Mouse (Mus musculus) spleen, adult 12 weeks (tissue): ENCODE data around the gene Sik3.
A peak's percentile ranks its signal among the peaks of the same experiment; 100 is the strongest.

Experiments
- DNase-seq: peaks from one replicate; pipeline ENCODE4 v3.0.0; 2022; ENCODE audit warnings: low spot score

Sik3 gene

DNA sequence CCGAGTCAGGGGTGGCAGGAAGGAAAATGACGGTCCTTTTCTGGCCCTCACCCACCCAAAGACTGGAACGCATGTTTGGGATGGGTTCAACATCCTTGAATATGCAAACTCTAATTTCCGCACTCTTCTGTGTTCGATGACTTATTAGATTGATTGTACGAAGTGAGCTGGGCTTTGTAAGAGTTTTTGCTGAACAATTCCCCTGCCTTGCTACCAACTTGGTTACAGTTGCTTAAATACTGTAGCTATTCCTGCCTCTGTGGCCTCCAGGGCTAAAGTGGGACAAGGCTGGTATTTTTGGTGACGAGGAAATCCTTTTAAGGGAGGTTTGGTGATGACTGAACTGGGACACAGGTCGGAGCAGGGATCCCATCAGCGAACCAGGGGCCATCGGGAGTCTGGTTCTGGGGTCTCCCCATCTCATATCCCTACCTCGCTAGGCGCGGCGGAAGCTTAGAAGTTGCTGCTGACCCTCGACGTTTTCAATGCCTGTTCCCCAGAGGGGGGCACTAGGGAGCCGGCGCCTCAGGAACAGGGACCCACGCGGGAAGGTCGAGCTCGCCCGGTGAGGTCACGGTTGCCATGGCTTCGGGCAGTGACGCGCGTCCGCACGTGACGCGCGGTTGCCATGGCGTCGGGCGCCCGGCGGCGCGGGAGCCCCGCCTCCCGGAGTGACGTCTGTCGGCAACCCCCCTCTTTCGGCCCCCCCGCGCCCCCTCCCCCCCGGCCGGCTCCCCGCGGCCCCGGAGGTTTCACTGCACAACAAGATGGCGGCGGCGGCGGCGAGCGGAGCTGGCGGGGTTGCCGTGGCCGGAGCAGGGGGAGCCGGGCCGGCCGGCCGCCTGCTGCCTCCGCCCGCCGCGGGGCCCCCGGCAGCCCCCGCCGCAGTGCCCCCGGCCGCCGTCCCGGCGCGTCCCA lies at the start of gene Sik3, which contains the start of gene Pafah1b2:
Gene Sik3, plus strand, starts transcription at position 730 of the 918 bp plus-strand sequence.
Gene Pafah1b2, minus strand, starts transcription at position 600 of the 918 bp plus-strand sequence.
- DNase-seq = peak; percentile 82

DNA sequence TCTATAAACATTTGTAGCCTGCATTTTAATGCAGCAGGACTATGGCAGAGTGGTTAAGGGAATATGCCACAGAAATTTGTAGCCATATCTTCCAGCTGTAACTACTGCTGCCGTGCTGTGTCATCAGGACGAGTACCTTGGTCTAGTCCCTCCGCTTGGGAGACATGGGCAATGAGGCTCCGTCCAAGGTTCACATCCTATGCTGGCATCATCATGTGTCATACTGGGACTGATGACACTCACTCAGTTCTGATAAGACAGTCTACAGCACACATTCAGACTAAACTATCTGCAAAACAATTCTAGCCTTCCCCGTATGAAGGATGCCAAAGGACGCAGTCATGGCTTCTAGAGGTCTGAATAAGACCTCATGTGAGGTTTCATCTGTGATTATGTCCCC lies 49.0 kb upstream of the Sik3 start:
- DNase-seq = no peak

DNA sequence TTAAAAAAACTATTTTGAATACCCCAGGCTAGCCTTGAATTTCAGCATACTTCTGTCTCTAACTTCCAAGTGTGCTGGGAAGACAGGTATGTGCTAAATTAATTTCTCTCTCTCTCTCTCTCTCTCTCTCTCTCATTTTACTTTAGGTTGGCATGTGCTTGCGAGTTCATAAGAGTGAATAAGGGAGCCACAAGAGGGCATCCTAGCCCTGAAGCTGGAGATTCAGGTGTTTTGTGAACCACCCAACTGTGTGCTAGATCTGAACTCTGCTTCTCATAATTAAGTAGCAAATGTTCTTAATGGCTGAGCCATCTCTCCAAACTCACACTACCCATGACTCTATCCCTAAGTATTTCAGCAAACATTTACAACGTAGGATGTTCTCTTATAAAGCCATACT lies 35.7 kb upstream of the Sik3 start:
- DNase-seq = no peak

DNA sequence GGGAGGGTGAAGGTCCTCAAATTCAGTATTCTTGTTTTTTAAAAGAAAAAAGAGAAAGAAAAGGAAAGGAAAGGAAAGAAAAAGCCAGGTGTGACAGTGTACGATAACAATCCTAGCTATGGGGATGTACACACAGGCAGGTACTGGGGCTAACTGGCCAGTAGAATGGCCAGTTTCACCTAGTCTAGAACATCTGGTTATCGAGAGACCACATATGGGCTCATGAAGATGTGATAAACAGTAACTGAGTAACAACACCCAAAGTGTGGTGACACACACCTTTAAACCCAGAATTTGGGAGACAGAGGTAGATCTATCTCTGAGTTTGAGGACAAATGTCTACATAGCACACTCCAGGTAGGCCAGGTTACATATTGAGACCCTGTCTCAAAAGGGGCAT lies 32.8 kb upstream of the Sik3 start:
- DNase-seq = no peak

DNA sequence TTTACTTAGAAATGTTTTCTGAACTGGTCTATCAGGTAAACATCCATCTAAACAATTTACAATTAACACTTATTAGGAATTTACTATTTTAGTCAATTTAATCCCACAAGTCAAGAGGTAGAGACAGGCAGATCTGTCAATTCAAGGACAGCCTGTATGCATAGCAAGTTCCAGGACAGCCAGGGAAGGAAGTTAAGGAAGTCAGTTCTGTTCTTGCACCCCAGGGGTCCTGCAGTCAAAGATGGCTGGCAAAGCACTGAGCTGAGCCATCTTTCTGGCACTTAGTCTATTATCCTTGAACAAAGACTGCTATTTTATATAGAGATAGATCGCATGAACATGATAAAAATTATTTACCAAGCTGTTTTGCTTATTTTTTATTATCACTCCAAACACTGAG lies 32.0 kb upstream of the Sik3 start:
- DNase-seq = no peak

DNA sequence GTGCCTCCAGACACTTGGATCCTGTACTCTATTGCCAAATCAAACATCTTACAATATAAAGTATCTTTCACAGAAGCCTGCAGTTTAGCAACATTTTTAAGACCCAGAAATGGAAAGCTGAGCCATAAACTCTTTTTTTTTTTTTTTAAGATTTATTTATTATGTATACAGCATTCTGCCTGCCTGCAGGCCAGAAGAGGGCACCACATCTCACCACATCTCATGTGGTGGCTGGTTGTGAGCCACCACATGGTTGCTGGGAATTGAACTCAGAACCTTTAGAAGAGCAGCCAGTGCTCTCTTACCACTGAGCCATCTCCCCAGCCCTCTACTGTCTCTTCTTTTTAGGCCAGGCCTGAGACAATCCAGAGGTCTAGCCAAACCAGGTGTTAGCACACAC lies 31.3 kb upstream of the Sik3 start:
- no peak for DNase-seq

DNA sequence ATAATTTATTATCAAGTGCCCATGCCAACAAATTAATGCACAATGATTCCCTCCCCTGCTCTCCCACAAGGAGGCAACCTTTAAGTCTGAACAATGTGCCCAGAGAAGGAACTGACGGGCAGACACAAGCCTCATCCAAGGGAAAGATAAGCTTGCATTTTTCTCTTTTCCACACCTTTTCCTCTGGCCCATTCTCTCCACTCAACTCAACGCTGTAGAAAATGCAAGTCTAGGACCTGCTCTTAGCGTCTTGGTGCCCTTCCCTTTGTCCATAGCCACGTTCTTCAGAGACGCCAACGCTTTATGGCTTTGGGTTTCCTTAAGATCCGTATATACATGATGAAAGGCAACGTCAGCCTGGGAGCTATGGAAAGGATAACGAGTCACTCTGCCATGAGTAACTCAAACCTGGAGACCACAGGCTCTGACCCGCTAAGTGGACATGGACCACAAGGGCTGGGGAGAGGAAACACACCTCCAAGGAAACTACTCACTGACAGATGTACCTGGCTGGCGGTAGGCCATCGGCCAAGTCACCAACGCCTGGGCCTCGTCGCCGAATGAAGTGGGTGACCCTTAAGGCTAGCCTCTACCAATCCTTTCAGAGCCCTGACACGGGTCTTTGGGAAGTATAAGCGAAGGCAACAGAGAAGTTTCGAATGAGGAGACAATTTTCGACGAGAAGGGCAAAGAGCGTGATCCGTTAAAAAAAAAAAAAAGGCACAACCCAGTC lies 28.8 kb upstream of the Sik3 start:
- DNase-seq = peak; percentile 6

DNA sequence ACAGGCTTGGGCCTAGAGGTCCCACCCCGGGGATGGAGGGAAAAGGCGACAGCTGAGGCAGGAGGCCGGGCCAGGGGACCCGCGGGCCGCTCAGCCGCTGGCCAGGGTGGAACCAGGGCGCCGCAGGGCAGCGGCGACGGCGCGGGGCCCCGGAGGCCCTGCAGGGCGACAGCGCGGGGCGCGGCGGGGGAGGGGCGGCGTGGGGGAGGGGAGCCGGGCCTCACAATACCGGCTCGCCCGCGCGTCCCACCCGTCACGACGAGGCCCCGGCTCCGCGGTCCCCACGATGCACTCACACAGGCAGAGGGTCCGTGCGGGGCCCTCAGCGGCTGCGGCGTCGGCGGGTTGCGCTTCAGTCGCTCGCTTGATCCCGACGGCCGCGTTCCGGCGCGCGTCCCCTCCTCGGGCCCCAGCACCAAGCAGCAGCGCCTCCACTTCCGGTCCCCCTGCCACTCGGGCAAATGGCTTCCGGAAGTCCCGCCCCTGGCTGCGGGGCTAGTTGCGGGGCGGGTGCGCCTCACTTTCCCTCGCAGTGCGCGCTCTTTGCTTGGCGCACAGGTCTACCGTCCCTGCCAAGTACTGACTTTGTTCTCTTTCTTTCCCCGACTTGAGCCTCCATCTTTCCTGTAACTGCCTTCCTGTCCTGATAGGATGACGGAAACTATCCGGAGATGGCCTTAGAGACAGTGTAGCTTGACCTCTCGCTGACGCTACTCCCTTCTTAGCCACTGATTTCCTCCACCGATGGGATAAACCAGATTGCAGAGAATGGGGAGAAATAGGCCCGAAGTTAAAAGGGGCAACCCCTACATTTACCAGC lies 28.0 kb upstream of the Sik3 start:
- peak; percentile 78 for DNase-seq

DNA sequence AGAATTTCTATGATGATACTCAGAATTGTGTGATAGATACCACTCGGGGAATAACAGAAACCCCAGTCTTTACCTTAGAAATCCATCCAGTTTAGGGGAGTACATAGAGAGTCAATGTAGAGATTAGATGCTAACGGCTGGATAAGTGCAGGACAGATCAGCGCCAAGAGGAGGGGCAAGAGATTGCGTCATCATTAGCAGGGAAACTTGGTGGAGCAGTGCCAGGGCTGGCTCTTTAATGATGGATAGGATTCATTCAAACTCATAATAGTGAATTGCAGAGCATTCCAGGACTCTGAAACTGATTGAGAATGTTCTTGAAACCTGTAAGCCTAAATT lies 27.4 kb upstream of the Sik3 start:
- DNase-seq = no peak

DNA sequence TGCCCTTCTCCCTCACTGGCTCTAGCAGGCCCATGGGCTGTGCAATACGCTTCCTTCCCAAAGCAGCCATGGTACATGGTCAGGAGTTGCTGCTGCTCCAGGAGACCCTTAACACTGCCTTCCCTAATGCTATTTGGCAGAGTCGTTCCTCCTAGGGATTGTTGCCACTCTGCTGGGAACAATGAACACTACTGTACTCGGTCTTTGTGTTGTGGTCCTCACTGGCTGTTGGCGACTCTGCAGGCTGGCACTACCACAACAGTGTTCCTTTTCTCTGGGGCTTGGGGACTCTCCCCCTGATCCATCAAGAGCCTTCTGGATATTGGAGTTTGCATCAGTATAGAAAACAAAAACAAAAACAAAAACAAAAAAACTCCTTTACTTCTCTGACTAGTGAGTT lies 13.6 kb upstream of the Sik3 start:
- DNase-seq = no peak

DNA sequence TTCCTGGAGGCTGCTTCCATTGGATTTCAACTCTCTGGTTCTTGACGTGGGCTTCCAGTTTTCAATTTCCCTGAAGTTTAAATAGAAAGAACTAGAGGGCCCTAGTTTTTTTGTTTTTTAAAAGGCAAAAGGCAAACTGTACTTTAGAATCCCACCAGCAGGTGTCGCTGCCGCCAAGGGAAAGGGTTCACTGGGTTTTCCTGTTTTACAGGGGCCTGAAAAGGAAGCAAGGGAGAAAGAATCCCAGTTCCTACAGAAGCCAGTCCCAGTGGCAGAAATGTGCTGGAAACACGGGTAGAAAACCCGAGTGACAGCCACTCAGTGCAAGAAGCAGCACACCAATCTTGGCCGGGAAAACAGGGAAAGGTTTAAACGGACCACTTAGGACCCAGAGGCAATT lies 8.9 kb upstream of the Sik3 start:
- peak; percentile 36 for DNase-seq

DNA sequence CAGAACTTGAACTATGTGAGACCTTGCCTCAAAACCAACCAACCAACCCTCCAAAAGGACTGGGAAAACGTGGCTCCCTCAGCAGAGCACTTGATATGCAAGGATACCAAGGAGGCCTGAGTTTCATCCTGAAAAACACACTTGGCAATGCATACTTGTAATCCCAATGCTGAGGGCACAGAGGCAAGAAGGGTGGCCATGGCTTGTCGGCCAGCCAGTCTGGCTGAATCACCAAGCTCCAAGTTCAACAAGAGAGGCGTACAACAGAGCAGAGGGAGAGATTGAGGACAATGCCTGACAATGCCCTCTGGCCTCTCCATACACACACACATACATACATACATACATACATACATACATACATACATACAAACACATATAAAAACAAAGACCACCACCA lies 8.1 kb upstream of the Sik3 start:
- DNase-seq = no peak

DNA sequence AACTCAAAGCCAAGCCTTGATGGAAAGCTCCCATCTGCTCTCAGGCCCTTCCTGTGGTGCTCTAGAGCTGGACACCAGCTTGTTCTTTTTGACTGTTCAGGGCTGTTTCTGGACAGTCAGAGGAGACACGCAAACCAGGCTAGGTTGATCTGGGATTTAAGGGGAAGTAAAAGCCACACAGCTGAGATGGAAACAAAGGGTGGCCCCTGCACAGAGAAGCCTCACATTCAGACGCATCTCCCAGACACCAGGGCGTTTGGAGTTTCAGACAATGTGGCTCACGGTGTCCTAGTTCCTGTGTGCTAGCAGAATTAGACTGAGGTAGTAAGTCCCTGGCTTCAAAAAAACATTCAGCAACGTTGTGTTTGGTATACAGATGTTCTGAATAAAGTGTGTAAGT lies 6.4 kb upstream of the Sik3 start:
- DNase-seq = no peak

DNA sequence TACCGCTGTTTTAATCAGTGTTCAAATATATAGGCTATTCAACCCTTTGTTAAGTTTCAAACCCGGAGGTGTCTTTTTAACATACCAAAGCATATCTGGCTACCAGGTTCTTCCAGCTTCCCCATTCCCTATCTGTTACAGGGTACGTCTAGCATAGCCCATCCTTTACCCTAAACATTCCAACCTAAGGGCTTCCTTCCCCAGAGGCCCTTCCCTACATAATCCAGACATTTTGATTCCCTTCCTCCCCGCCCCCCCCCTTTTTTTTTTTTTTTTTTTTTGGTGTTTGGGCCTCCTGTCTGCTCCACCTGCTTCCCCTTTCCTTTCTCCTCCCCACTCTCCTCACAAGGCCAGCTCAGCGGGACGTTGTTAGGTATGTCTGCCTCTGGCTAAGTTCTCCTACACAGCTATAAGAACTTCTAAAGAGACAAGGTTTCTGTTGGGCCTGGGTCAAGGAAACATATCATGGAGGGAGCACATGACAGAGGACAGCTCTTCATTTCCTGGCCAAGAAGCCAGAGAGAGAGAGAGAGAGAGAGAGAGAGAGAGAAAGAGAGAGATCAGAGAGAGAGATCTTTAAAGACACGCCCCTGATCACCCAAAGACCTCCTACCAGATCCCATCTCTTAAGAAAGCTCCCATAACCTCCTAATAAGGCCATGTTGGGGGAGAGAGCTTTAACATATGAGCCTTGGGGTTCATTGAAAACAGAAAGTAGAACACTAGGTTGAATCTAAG lies 3.5 kb upstream of the Sik3 start:
- DNase-seq = no peak

DNA sequence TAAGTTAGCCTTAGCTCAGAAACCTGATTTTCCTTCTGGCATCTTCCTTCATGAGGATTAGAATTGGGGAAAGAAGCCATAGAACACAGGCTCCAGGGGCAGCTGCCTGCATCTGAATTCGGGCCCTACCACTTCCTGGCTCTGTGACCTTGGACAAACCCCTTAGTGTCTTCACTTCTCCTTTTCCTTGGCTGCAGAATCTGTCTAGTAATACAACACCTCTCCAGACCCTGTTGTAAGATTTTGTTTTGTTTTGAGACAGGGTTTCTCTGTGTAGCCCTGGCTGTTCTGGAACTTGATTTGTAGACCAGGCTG lies 3.0 kb upstream of the Sik3 start:
- DNase-seq = no peak

DNA sequence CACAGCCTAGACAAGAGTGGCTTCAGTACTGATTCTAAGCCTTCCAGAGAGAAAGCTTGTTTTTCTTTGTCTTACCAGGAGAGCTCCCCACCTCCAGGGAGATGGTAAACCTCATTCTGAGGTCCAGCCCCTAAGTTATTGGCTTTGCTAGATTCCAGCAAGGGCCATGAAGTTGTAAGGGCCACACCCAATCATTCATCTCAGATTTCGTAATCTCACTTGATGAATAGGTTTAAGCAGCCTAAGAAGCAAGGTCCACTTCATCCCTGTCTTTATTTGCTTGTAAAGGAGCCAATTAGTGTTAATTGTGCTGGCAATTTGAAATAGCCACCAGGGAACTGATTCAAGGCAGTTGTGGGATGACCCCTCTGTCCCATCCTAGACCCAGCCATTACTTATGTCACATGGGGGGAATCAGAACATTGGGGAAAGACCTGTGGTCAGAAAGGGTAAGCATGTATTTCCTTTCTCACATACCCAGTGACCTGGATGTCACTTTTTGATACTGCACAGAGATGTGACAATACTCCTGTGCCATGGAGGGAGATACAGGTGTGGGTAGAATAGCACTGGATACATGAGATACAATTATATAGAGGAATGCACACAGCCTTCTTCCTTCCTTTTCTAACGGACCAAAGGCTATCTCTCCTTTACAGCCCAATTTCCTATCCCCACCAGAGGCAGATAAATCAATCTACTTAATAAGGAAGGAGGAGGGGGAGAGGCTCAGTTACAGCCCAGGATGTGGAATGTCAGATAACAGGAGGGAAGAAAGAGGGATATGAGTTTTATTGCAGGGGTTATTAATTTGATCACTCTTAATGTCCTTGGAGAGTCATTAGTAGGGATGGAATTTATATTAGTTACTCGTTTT lies 1.3 kb upstream of the Sik3 start:
- no peak for DNase-seq

DNA sequence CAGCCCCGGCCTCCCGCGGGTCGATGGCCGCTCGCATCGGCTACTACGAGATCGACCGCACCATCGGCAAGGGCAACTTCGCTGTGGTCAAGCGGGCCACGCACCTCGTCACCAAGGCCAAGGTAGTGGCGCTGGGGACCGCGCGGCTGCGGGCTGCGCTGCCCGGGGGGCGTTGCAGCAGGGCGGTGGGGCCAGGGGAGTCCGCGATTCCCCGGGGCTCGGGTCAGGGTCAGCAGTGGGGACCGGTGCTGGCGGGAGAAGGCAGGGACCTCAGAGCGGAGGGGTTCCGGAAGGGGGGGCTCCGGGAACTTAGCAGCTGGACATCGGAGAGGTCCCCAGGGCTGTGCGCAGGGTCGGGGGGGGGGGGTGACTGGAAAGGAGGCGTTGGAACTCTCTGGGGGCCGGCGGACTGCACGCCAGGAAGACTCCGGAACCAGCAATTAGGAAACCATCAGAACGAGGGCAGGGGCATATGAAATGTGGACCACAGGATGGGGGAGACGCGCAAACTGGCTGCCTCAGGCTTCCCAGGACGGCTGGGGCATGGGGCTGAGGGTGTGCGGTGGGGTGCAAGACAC lies 478 bp downstream of the Sik3 start:
- no peak for DNase-seq

DNA sequence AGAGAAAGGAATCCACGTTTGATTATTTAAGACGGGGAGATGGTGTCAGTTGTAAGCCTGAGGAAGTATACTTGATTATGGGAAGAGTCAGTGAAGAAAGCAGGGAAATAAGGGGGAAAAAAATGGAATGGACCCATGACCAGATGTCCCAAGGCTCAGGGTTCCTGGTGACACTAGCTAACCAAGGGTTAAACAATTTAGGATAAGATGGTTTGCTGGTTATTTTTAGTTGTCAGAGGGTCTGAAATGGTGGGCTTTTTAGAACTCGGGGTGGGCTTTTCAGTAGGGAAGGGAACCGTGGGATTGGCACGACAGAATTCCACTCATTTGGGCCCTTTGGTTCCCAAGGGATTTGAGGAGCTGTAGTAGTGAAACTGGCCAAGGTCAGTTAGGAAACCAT lies 996 bp downstream of the Sik3 start:
- no peak for DNase-seq

DNA sequence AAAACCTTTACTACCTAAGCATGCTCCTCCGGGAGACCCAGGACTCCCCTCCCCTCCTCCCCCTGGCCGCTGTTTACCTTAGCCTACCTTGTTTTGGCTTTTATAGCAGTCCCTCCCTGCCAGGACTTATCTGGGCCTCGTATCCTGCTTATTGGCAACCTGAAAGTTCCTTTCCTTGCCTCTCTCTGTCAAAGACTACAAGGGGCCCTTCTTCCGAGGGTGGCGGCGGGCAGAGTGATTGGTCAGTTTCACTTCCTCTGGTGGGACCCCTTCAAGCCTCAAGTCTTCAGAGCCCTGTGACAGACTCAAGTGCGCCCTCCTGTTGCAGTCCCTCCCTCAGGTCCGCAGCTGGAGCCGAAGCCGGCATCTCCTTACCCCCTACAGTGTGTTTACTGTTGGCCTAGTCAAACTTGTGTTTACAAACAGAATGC lies 1.6 kb downstream of the Sik3 start:
- no peak for DNase-seq

DNA sequence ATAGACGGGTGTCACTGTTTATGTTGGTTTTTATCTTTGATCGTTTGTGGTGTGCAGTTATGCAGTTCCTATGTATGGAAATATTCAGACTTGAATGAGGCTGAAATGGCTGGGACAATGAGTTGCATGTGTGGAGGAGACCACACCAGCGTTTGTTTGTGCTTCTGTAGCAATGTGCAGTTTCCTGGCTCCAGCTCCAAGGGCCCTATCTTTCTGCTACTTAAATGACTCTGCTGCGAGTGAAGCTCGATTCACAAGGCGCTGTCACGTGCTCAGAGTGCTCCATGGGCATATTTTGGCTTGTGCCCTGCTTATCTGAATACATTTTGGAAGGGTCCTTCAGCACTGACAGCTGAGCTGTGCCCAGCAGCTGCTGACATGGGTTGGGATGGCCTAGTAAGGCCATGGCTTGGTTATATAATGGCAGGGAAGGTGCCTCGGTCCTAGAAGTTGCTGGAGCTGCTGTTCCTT lies 2.5 kb downstream of the Sik3 start:
- DNase-seq = no peak

DNA sequence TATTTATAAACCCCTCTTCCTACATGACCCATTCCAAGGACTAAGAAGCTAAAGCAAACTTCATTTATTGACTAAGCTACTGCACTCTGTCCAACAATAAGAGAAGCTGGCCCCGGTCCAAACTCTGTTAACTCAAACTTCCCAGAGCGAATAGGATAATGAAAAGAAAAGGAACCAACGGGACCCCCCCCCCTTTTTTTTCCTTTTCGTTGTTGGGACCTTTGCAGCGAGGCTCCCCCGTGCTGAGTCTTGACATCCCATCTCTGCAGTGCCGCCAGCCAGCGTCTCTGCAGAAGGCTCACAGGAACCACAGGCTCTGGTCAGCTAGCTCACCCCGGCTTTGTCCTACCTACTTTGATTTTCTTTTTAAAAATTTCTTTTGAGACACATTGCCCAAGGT lies 3.2 kb downstream of the Sik3 start:
- DNase-seq = no peak
